Mouse (Mus musculus) Muller cell, postnatal 12 days (primary cell): Measurements from ENCODE around the gene Vti1a.

Experiments used
- DNase-seq: peaks from one replicate; pipeline ENCODE4 v3.0.0-alpha.2; 2015; ENCODE audit errors: inconsistent ontology term

Gene Vti1a

GRCm38 (mm10) chr19:55622821-55623220 is 306.7 kb downstream of the Vti1a start:
- DNase-seq: peak; percentile 69

GRCm38 (mm10) chr19:55623605-55624004 is 307.5 kb downstream of the Vti1a start:
- peak; percentile 43 for DNase-seq

GRCm38 (mm10) chr19:55626483-55626882 is 310.4 kb downstream of the Vti1a start:
- DNase-seq: no peak

GRCm38 (mm10) chr19:55626952-55627351 is 310.9 kb downstream of the Vti1a start:
- DNase-seq: no peak

GRCm38 (mm10) chr19:55635488-55635887 is 319.4 kb downstream of the Vti1a start:
- no peak for DNase-seq

- no peak for DNase-seq
Observed at GRCm38 (mm10) chr19:55640251-55640650, 324.2 kb downstream of the Vti1a start.

- DNase-seq: no peak
Observed at GRCm38 (mm10) chr19:55641891-55642290, 325.8 kb downstream of the Vti1a start.

GRCm38 (mm10) chr19:55642361-55642760 is 326.3 kb downstream of the Vti1a start:
- no peak for DNase-seq

GRCm38 (mm10) chr19:55643288-55643901 is 327.3 kb downstream of the Vti1a start:
- DNase-seq: peak; percentile 75

- DNase-seq: no peak
Observed at GRCm38 (mm10) chr19:55643931-55644330, 327.8 kb downstream of the Vti1a start.

- DNase-seq: no peak
Observed at GRCm38 (mm10) chr19:55649363-55649762, 333.3 kb downstream of the Vti1a start.

GRCm38 (mm10) chr19:55651017-55651416 is 334.9 kb downstream of the Vti1a start:
- no peak for DNase-seq

GRCm38 (mm10) chr19:55652693-55653265 is 336.7 kb downstream of the Vti1a start:
- no peak for DNase-seq

GRCm38 (mm10) chr19:55660165-55660564 is 344.1 kb downstream of the Vti1a start:
- DNase-seq: no peak

GRCm38 (mm10) chr19:55662521-55663223 is 346.6 kb downstream of the Vti1a start:
- no peak for DNase-seq

GRCm38 (mm10) chr19:55667787-55668186 is 351.7 kb downstream of the Vti1a start:
- no peak for DNase-seq

- DNase-seq: peak; percentile 12
Observed at GRCm38 (mm10) chr19:55668896-55669295, 352.8 kb downstream of the Vti1a start.
